Mouse (Mus musculus) CH12.LX (cell line): ENCODE measurements around the gene Olfr263. TPM values are rescaled to one million over a fixed set of nuclear protein-coding genes. Genes with fewer than 3 reads are reported as not detected.

ENCODE experiments used
- DNase-seq: peaks from one replicate; pipeline ENCODE4 v3.0.0-alpha.2; 2013; ENCODE audit errors: extremely low read depth
- H3K27ac ChIP-seq: 2 replicates; pipeline ENCODE4 v1.5.1; 2012; ENCODE audit warnings: low read depth, mild to moderate bottlenecking, control low read depth, moderate library complexity; ENCODE audit not compliant: insufficient read depth
- H3K27me3 ChIP-seq: replicated peaks from 2 replicates; pipeline ENCODE3; 2012; ENCODE audit warnings: inconsistent platforms
- H3K36me3 ChIP-seq, 2 experiments: replicated peaks in 1 of 2; 2 replicates each; pipeline versions ENCODE3 to v1.6.1; 2012; ENCODE audit warnings: inconsistent platforms in 1 of 2, low read length in 1 of 2, mild to moderate bottlenecking in 1 of 2, mixed read lengths in 1 of 2, moderate library complexity in 1 of 2; ENCODE audit not compliant: control insufficient read depth in 1 of 2, insufficient read depth in 1 of 2
- H3K4me1 ChIP-seq, 2 experiments: 2 replicates each; pipeline ENCODE4 v1.6.1; 2012; ENCODE audit warnings: inconsistent platforms in 1 of 2, moderate library complexity in 1 of 2; ENCODE audit not compliant: insufficient read depth in 2 of 2, control insufficient read depth in 1 of 2
- H3K4me2 ChIP-seq: 2 replicates; pipeline ENCODE4 v1.6.1; 2012; ENCODE audit warnings: low read depth, mild to moderate bottlenecking, control low read depth; ENCODE audit not compliant: poor library complexity, insufficient read depth, severe bottlenecking
- H3K4me3 ChIP-seq, 3 experiments: fragments of 150-350 bp in 1 of 3; sonication (generic) in 1 of 3; replicated peaks in 1 of 3; 2 replicates each; pipeline versions ENCODE3 to v1.5.1; 2011 to 2012; ENCODE audit warnings: low read depth in 2 of 3, low read length in 2 of 3, mild to moderate bottlenecking in 2 of 3, moderate library complexity in 2 of 3, control low read depth in 1 of 3, improper control_type of control experiment in 1 of 3, inconsistent platforms in 1 of 3, mixed read lengths in 1 of 3; ENCODE audit not compliant: poor library complexity in 1 of 3
- H3K79me2 ChIP-seq: replicated peaks from 2 replicates; pipeline ENCODE4 v1.6.1; 2012; ENCODE audit warnings: mild to moderate bottlenecking, moderate library complexity; ENCODE audit not compliant: control insufficient read depth, poor library complexity, insufficient read depth, severe bottlenecking; ENCODE audit errors: extremely low read depth
- H3K9ac ChIP-seq: 2 replicates; pipeline ENCODE4 v1.6.1; 2012; ENCODE audit warnings: low read depth, mild to moderate bottlenecking, control low read depth, moderate library complexity; ENCODE audit not compliant: insufficient read depth
- H3K9me3 ChIP-seq: replicated peaks from 2 replicates; pipeline ENCODE3; 2012; ENCODE audit warnings: low read length, inconsistent platforms, mixed read lengths
- BHLHE40 ChIP-seq: IDR thresholded peaks from 2 replicates; pipeline ENCODE4 v1.6.1; 2011; ENCODE audit warnings: mild to moderate bottlenecking, low read depth, low read length, improper control_type of control experiment
- CHD1 ChIP-seq: IDR thresholded peaks from 2 replicates; pipeline ENCODE4 v1.6.1; 2012; ENCODE audit warnings: low read depth, low read length, improper control_type of control experiment, inconsistent platforms
- E2F4 ChIP-seq: IDR thresholded peaks from 2 replicates; pipeline ENCODE4 v1.6.1; 2011; ENCODE audit warnings: low read depth, low read length, improper control_type of control experiment; ENCODE audit not compliant: insufficient replicate concordance
- ELF1 ChIP-seq: IDR thresholded peaks from 2 replicates; pipeline ENCODE4 v1.6.1; 2014; ENCODE audit warnings: low read depth, mild to moderate bottlenecking, inconsistent platforms, low read length, improper control_type of control experiment
- IRF4 ChIP-seq: IDR thresholded peaks from 2 replicates; pipeline ENCODE4 v1.6.1; 2014; ENCODE audit warnings: low read depth, mild to moderate bottlenecking, inconsistent platforms, low read length, improper control_type of control experiment
- JUND ChIP-seq: conservative IDR thresholded peaks from 2 replicates; pipeline ENCODE4 v1.6.1; 2011; ENCODE audit warnings: low read depth, low read length, improper control_type of control experiment
- KAT2A ChIP-seq: IDR thresholded peaks from 2 replicates; pipeline ENCODE4 v1.6.1; 2012; ENCODE audit warnings: low read length, improper control_type of control experiment, inconsistent platforms; ENCODE audit not compliant: insufficient replicate concordance
- MAFK ChIP-seq: IDR thresholded peaks from 2 replicates; pipeline ENCODE4 v1.6.1; 2011; ENCODE audit warnings: low read length, improper control_type of control experiment; ENCODE audit not compliant: insufficient replicate concordance
- MAX ChIP-seq: IDR thresholded peaks from 2 replicates; pipeline ENCODE4 v1.6.1; 2011; ENCODE audit warnings: low read length, improper control_type of control experiment
- NRF1 ChIP-seq: IDR thresholded peaks from 2 replicates; pipeline ENCODE4 v1.6.1; 2014; ENCODE audit warnings: low read depth, mild to moderate bottlenecking, inconsistent platforms, low read length, improper control_type of control experiment, moderate library complexity
- RAD21 ChIP-seq: IDR thresholded peaks from 2 replicates; pipeline ENCODE4 v1.6.1; 2011; ENCODE audit warnings: low read depth, mild to moderate bottlenecking, low read length, improper control_type of control experiment, moderate library complexity
- RCOR1 ChIP-seq: conservative IDR thresholded peaks from 2 replicates; pipeline ENCODE4 v1.6.1; 2012; ENCODE audit warnings: low read depth, mild to moderate bottlenecking, inconsistent platforms, low read length, improper control_type of control experiment
- TBP ChIP-seq: conservative IDR thresholded peaks from 2 replicates; pipeline ENCODE4 v1.6.1; 2011; ENCODE audit warnings: low read depth, low read length, improper control_type of control experiment
- USF1 ChIP-seq: IDR thresholded peaks from 2 replicates; pipeline ENCODE4 v1.6.1; 2014; ENCODE audit warnings: low read depth, mild to moderate bottlenecking, inconsistent platforms, low read length, improper control_type of control experiment
- USF2 ChIP-seq: conservative IDR thresholded peaks from 2 replicates; pipeline ENCODE4 v1.6.1; 2011; ENCODE audit warnings: low read depth, low read length, improper control_type of control experiment
- ZKSCAN1 ChIP-seq: IDR thresholded peaks from 2 replicates; pipeline ENCODE4 v1.6.1; 2012; ENCODE audit warnings: low read depth, inconsistent platforms, low read length, improper control_type of control experiment, borderline replicate concordance
- ZNF384 ChIP-seq: IDR thresholded peaks from 2 replicates; pipeline ENCODE4 v1.6.1; 2012; ENCODE audit warnings: low read depth, low read length, improper control_type of control experiment, inconsistent platforms
- dilution Hi-C: fragments of 300-500 bp; cut with MboI; formaldehyde crosslinking; loops from 2 replicates; pipeline ENCODE4 v1.14.3; 2020; ENCODE audit warnings: low sequenced_read_pairs; ENCODE audit not compliant: extremely low pct_unique_long_range_greater_than_20kb, extremely low pct_ligation_motif_present
- in situ Hi-C: fragments of 300-500 bp; cut with MboI; formaldehyde crosslinking; loops from 3 replicates; pipeline ENCODE4 v1.14.3; 2019; ENCODE audit warnings: low sequenced_read_pairs, low pct_ligation_motif_present, low pct_unique_long_range_greater_than_20kb, mixed read lengths
- polyA plus RNA-seq: library from polyadenylated mRNA; unstranded; fragments of >175 nt; gene quantifications from 2 replicates; pipeline ENCODE4 v1.2.1, GENCODE M21; 2012; ENCODE audit warnings: low read depth; ENCODE audit not compliant: insufficient read length
- total RNA-seq, 2 experiments: library from RNA; depleted of rRNA; stranded (reverse); fragments of 300-350 nt in 1 of 2; fragments of >200 nt in 1 of 2; gene quantifications; 2 replicates each; pipeline ENCODE4 v1.2.3; 2012 to 2014

Olfr263 gene
- total and polyA plus RNA-seq, 3 experiments: not detected

DNA sequence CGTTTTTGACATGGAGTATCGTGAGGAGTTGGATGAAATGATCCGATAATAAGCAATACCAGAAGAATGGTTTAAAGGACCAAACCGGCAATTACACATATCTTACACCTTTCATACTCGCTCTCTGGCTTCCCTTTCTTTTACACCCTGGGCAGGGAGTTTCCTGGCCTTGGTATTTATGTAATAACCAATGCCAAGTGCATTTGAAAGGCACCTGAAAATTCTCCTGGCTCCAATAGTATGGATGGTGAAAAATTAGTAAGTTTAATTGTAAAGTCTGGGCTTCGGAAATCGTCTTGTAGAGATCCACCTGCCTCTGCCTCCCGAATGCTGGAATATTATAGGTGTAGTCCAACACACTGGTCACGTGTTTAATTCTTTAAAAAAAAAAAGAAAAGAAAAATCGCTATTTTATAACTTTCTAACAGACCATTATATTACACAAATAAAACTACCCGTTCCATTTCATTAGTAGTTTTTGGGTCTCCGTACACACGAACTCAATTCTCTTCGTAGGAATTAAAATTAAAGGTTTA is 39.8 kb downstream of the Olfr263 start:
- in situ Hi-C loops (loop anchor here (25.0 kb wide), 3 partner anchors 232 to 1057 kb away; no protein-coding TSS in a partner anchor), dilution Hi-C loops (no loop called here)
- Histone ChIP-seq H3K36me3 (no peaks in the 10 kb centered on the region), H3K79me2 (no peaks in the 10 kb centered on the region), H3K4me2 (peak overlapping the region; percentile 85), H3K9me3 (no peaks in the 10 kb centered on the region), H3K4me1 (peaks cover 6 to 15% of the 10 kb centered on the region in 2 experiments; a peak in 3 of 4 replicates), H3K9ac (peak overlapping the region; percentile 73), H3K27me3 (peaks cover 14% of the 10 kb centered on the region), H3K27ac (no peak overlapping the region), H3K4me3 (peak overlapping the region; percentile 60 to 81 (median 64))
- no peak for TF ChIP-seq RAD21
- peak; percentile 71 for TF ChIP-seq USF1
- TF ChIP-seq USF2: peak; percentile 76
- TF ChIP-seq MAX: peak; percentile 34; the same call in 1 of the 2 replicates
- TF ChIP-seq RCOR1: no peak
- TF ChIP-seq TBP: no peak
- TF ChIP-seq BHLHE40: peak; percentile 65
- no peak for DNase-seq

DNA sequence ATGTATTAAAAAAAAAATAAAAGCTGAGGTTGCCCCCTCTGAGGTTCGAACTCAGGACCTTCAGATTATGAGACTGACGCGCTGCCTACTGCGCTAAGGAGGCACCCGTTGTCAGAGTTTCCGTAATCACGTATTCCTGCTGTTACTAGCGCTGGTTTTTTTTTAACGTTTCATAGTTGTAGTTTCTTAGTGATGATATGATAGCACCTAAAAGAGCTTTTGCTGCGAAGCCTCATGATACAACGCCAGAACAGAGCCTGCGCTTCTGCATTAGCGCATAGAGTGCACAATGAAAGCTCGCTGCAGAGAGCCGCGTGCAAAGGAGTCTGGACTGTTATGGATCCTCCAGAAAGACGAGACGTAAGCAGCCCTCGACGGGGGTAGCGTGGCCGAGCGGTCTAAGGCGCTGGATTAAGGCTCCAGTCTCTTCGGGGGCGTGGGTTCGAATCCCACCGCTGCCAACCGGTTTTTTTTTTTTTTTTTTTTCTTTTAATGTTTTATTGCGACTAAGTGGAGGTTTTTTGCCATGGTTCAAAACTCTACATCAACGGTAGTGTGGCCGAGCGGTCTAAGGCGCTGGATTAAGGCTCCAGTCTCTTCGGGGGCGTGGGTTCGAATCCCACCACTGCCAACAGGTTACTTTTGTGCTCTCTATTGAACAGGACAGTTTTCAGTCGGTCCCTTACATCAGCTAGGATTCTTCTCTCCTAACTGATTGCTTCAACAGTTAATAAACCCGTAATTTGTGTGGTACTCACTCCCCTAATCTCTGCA is 40.4 kb downstream of the Olfr263 start:
- H3K4me3 ChIP-seq: peak overlapping the region; percentile 42 to 64 (median 60)
- no peak overlapping the region for H3K27ac ChIP-seq
- no peak overlapping the region for H3K9ac ChIP-seq
- H3K4me1 ChIP-seq: peaks cover 4 to 21% of the 10 kb centered on the region in 2 experiments; a peak in 3 of 4 replicates
- peak overlapping the region; percentile 41; the same call in 1 of the 2 replicates for H3K4me2 ChIP-seq
- no peaks in the 10 kb centered on the region for H3K9me3 ChIP-seq
- dilution Hi-C loops: no loop called here
- no peaks in the 10 kb centered on the region for H3K36me3 ChIP-seq
- H3K27me3 ChIP-seq: peaks cover 11% of the 10 kb centered on the region
- in situ Hi-C loops: loop anchor here (10.0 to 25.0 kb wide), 4 partner anchors 233 to 1058 kb away; no protein-coding TSS in a partner anchor
- TF ChIP-seq TBP (peak; percentile 98), ELF1 (peak; percentile 97), CHD1 (no peak), MAFK (peak; percentile 95), IRF4 (peak; percentile 31; the same call in 1 of the 2 replicates), ZNF384 (peak; percentile 89), JUND (0 out of 2 replicates have a peak, but pooled peaks have one; percentile 7), USF2 (no peak), KAT2A (no peak; the same call in 1 of the 2 replicates), ZKSCAN1 (no peak), E2F4 (peak; percentile 79; the same call in 1 of the 2 replicates), NRF1 (peak; percentile 47; the same call in 1 of the 2 replicates), RCOR1 (no peak)
- no peaks in the 10 kb centered on the region for H3K79me2 ChIP-seq
- DNase-seq: peak; percentile 91
